ENCODE assay signal across 8 mouse cellular contexts in genomic region chr16:17489469-17490111, GRCm38 (mm10). TPM values are rescaled to one million over a fixed set of nuclear protein-coding genes. Genes with fewer than 3 reads are reported as not detected.
DNase-seq lines count a peak whose midpoint lies in the region; ATAC-seq and TF ChIP-seq lines count a peak whose summit lies in the region.

Aifm3 (plus strand) TSS chr16:17489611.

- DNase-seq in layer of hippocampus, adult 8-10 months (ENCODE audit: low spot score in 2 of 2), result no peak
- no peak for DNase-seq in layer of hippocampus, adult 11-12 months (ENCODE audit: low spot score)
- DNase-seq in brain, embryonic 14.5 days (ENCODE audit: low read depth), result peak; percentile 23
- peak; percentile 71 for DNase-seq in forebrain, embryonic 11.5 days (ENCODE audit: low spot score)
- no peak for DNase-seq in kidney, postnatal 0 days (ENCODE audit: low spot score)
- no peak for DNase-seq in frontal cortex, postnatal 14 days (ENCODE audit: low spot score in 2 of 2)

- no peaks in the 10 kb centered on the region for H3K9me3 ChIP-seq in forebrain, embryonic 11.5 days (ENCODE audit: control insufficient read depth, low read length)
- H3K9me3 ChIP-seq in kidney, postnatal 0 days (replicated peaks; ENCODE audit: low read length), result no peaks in the 10 kb centered on the region
- H3K9me3 ChIP-seq in lung, embryonic 16.5 days (ENCODE audit: control insufficient read depth, low read length), result no peaks in the 10 kb centered on the region

- no peaks in the 10 kb centered on the region; the same call in 1 of the 2 replicates for H3K36me3 ChIP-seq in forebrain, embryonic 11.5 days (ENCODE audit: control insufficient read depth, insufficient read depth, low read length)
- peaks cover 21% of the 10 kb centered on the region for H3K36me3 ChIP-seq in kidney, postnatal 0 days (ENCODE audit: insufficient read depth, low read length)
- peaks cover 7% of the 10 kb centered on the region for H3K36me3 ChIP-seq in lung, embryonic 16.5 days (ENCODE audit: control insufficient read depth, insufficient read depth, low read length)
- H3K36me3 ChIP-seq in testis, adult 2 months (ENCODE audit: control insufficient read depth, insufficient read depth, low read length), result no peaks in the 10 kb centered on the region; the same call in 1 of the 2 replicates

- 2% methylated on average over 44 of the region's 47 CpGs for WGBS in forebrain, embryonic 11.5 days
- 2% methylated on average over 46 of the region's 47 CpGs for WGBS in kidney, postnatal 0 days
- WGBS in lung, embryonic 16.5 days, result 1% methylated on average over 46 of the region's 47 CpGs

- H3K27me3 ChIP-seq in forebrain, embryonic 11.5 days (ENCODE audit: control insufficient read depth, insufficient read depth, low read length), result peaks cover 5% of the 10 kb centered on the region
- H3K27me3 ChIP-seq in kidney, postnatal 0 days (ENCODE audit: insufficient read depth, low read length), result no peaks in the 10 kb centered on the region
- peaks cover 5% of the 10 kb centered on the region; the same call in 1 of the 2 replicates for H3K27me3 ChIP-seq in lung, embryonic 16.5 days (ENCODE audit: control insufficient read depth, insufficient read depth, low read depth, low read length)
- H3K27me3 ChIP-seq in testis, adult 2 months (ENCODE audit: control insufficient read depth, insufficient read depth, low read length), result no peaks in the 10 kb centered on the region

- H3K9ac ChIP-seq in forebrain, embryonic 11.5 days (ENCODE audit: low read length), result peak within 1 kb of the TSS; percentile 62
- H3K9ac ChIP-seq in kidney, postnatal 0 days (ENCODE audit: low read depth, low read length), result peak within 1 kb of the TSS; percentile 58
- peak within 1 kb of the TSS; percentile 63 for H3K9ac ChIP-seq in lung, embryonic 16.5 days (ENCODE audit: low read length)

- H3K4me1 ChIP-seq in forebrain, embryonic 11.5 days (replicated peaks; ENCODE audit: control insufficient read depth, insufficient read depth, low read length), result peaks cover 4% of the 10 kb centered on the region; the same call in 1 of the 2 replicates
- no peaks in the 10 kb centered on the region for H3K4me1 ChIP-seq in kidney, postnatal 0 days (replicated peaks; ENCODE audit: insufficient read depth, low read length)
- peaks cover 4% of the 10 kb centered on the region for H3K4me1 ChIP-seq in lung, embryonic 16.5 days (replicated peaks; ENCODE audit: control insufficient read depth, insufficient read depth, low read length)
- peaks cover 7% of the 10 kb centered on the region for H3K4me1 ChIP-seq in testis, adult 2 months (ENCODE audit: control insufficient read depth, insufficient read depth, low read length)

- H3K4me3 ChIP-seq in forebrain, embryonic 11.5 days (ENCODE audit: low read depth, low read length), result peak within 1 kb of the TSS; percentile 40
- H3K4me3 ChIP-seq in kidney, postnatal 0 days (replicated peaks; ENCODE audit: low read depth, low read length), result peak within 1 kb of the TSS; percentile 45
- peak within 1 kb of the TSS; percentile 52 for H3K4me3 ChIP-seq in lung, embryonic 16.5 days (ENCODE audit: low read length)
- H3K4me3 ChIP-seq in testis, adult 2 months (ENCODE audit: control insufficient read depth, low read depth, low read length), result peak within 1 kb of the TSS; percentile 81

- ATAC-seq in forebrain, embryonic 11.5 days (replicated peaks; ENCODE audit: low FRiP score), result peak; percentile 85
- peak; percentile 58 for ATAC-seq in kidney, postnatal 0 days (replicated peaks; ENCODE audit: low FRiP score, low read depth)
- ATAC-seq in lung, embryonic 16.5 days (ENCODE audit: low read depth), result peak; percentile 83

- no peak for TF ChIP-seq CTCF in brain, embryonic 14.5 days (IDR thresholded peaks at IDR 0.05; ENCODE audit: borderline replicate concordance, extremely low read depth, insufficient read depth, insufficient read length)
- no peak; the same call in 1 of the 2 replicates for TF ChIP-seq CTCF in kidney, postnatal 0 days (IDR thresholded peaks at IDR 0.05; ENCODE audit: low read depth)
- TF ChIP-seq CTCF in testis, adult 2 months (IDR thresholded peaks at IDR 0.05; ENCODE audit: control insufficient read depth, insufficient read depth, insufficient replicate concordance, low read depth, low read length), result no peak

- no peak for TF ChIP-seq POLR2A in brain, embryonic 14.5 days (IDR thresholded peaks at IDR 0.05; ENCODE audit: borderline replicate concordance, extremely low read depth, insufficient read depth, insufficient read length, poor library complexity, severe bottlenecking)
- TF ChIP-seq POLR2A in testis, adult 2 months (IDR thresholded peaks at IDR 0.05; ENCODE audit: control insufficient read depth, low read depth, low read length), result no peak

- peak within 1 kb of the TSS; percentile 78 for H3K4me2 ChIP-seq in forebrain, embryonic 11.5 days (ENCODE audit: low read depth, low read length, severe bottlenecking)
- H3K4me2 ChIP-seq in kidney, postnatal 0 days (ENCODE audit: low read length), result peak within 1 kb of the TSS; percentile 94
- H3K4me2 ChIP-seq in lung, embryonic 16.5 days (ENCODE audit: low read depth, low read length), result peak within 1 kb of the TSS; percentile 85

- peak within 1 kb of the TSS; percentile 12; the same call in 1 of the 2 replicates for H3K27ac ChIP-seq in forebrain, embryonic 11.5 days (ENCODE audit: low read depth, low read length)
- no peak within 1 kb of the TSS for H3K27ac ChIP-seq in kidney, postnatal 0 days
- H3K27ac ChIP-seq in lung, embryonic 16.5 days (ENCODE audit: low read length), result no peak within 1 kb of the TSS
- H3K27ac ChIP-seq in testis, adult 2 months (ENCODE audit: control insufficient read depth, insufficient read depth, low read depth, low read length), result no peak within 1 kb of the TSS

RNA-seq across cellular contexts. Expression of gene Aifm3, which starts in this region (rescaled TPM):
- total RNA-seq in layer of hippocampus, adult 8-10 months (2022), result 100 to 1,000 TPM in 2 of 4 experiments, 10 to 100 TPM in 2; 92.5 to 137 (median 109) TPM
- 16.6 and 17.4 TPM in 2 replicates for polyA plus RNA-seq in brain, embryonic 14.5 days (2012; rRNA removed)
- polyA plus RNA-seq in forebrain, embryonic 11.5 days (2014; fragmentation: Nextera tagmentation; extraction: Ambion mirVana), result 3.2 and 3.8 TPM in 2 replicates
- polyA plus RNA-seq in kidney, postnatal 0 days (2015; fragmentation: Nextera tagmentation; extraction: Ambion mirVana), result 1.4 and 2.4 TPM in 2 replicates
- 4.1 and 6.5 TPM in 2 replicates for polyA plus RNA-seq in lung, embryonic 16.5 days (2015; fragmentation: Nextera tagmentation; extraction: Ambion mirVana)
- 3.5 and 4.6 TPM in 2 replicates for polyA plus RNA-seq in testis, adult 2 months (2012; rRNA removed)

Comparison
In these comparisons a context has a peak if more than half of its experiments do, and no peak if none do; other contexts are left out.
1. DNase-seq: peak in brain, embryonic 14.5 days (single experiment) and forebrain, embryonic 11.5 days (single experiment); none in layer of hippocampus, adult 8-10 months (0 of 2), layer of hippocampus, adult 11-12 months (single experiment), kidney, postnatal 0 days (single experiment) and frontal cortex, postnatal 14 days (0 of 2).
2. Peak in every context shown above with its lines, with median percentiles within 50 percentile points of each other: ATAC-seq, H3K4me2 ChIP-seq, H3K4me3 ChIP-seq and H3K9ac ChIP-seq.